8 mouse cellular contexts compared by ENCODE assay signal in genomic region chr17:88753472-88753857, GRCm38 (mm10). TPM values are rescaled to one million over a fixed set of nuclear protein-coding genes. Genes with fewer than 3 reads are reported as not detected.
DNase-seq lines count a peak whose midpoint lies in the region; ATAC-seq lines count a peak whose summit lies in the region.
"Had no signal": no experiment of that assay in that cellular context is flagged by ENCODE, and none has a peak within 500 bp of the region (broad histone marks: within the 10 kb centered on the region; RNA-seq: fewer than 3 reads in every experiment).

No protein-coding gene starts in this region.

- H3K9me3 ChIP-seq in lung, embryonic 15.5 days, result no peaks in the 10 kb centered on the region
- no peaks in the 10 kb centered on the region for H3K9me3 ChIP-seq in hindbrain, embryonic 10.5 days
- no peaks in the 10 kb centered on the region for H3K9me3 ChIP-seq in limb, embryonic 15.5 days
- H3K9me3 ChIP-seq in stomach, embryonic 16.5 days (replicated peaks; ENCODE audit: control insufficient read depth, low read length), result no peaks in the 10 kb centered on the region

- H3K36me3 ChIP-seq in lung, embryonic 15.5 days, result no peaks in the 10 kb centered on the region
- no peaks in the 10 kb centered on the region for H3K36me3 ChIP-seq in hindbrain, embryonic 10.5 days
- no peaks in the 10 kb centered on the region for H3K36me3 ChIP-seq in limb, embryonic 15.5 days
- no peaks in the 10 kb centered on the region for H3K36me3 ChIP-seq in stomach, embryonic 16.5 days (ENCODE audit: control insufficient read depth, insufficient read depth, low read length)

- WGBS in lung, embryonic 15.5 days, result 48% methylated on average over 12 of the region's 12 CpGs
- 56% methylated on average over 12 of the region's 12 CpGs for WGBS in hindbrain, embryonic 10.5 days
- WGBS in limb, embryonic 15.5 days, result 21% methylated on average over 12 of the region's 12 CpGs
- WGBS in stomach, embryonic 16.5 days, result 40% methylated on average over 12 of the region's 12 CpGs

- no peak for DNase-seq in lung, adult 18-20 months
- no peak for DNase-seq in hindbrain, embryonic 10.5 days (ENCODE audit: low spot score)
- DNase-seq in thymus, postnatal 4 days, result no peak

- no peak overlapping the region for H3K27ac ChIP-seq in lung, embryonic 15.5 days
- H3K27ac ChIP-seq in hindbrain, embryonic 10.5 days, result peak overlapping the region; percentile 69
- H3K27ac ChIP-seq in limb, embryonic 15.5 days, result no peak overlapping the region
- H3K27ac ChIP-seq in stomach, embryonic 16.5 days (ENCODE audit: low read length), result no peak overlapping the region

- no peak for ATAC-seq in lung, embryonic 15.5 days (ENCODE audit: borderline replicate concordance, extremely low read depth, low FRiP score, low TSS enrichment)
- ATAC-seq in limb, embryonic 15.5 days (ENCODE audit: insufficient number of reproducible peaks, low FRiP score, low TSS enrichment, low read depth), result no peak
- no peak for ATAC-seq in stomach, embryonic 16.5 days (ENCODE audit: insufficient read depth, low FRiP score)
- no peak for ATAC-seq in inflammation-experienced regulatory T-cells, adult 6 months

- H3K9ac ChIP-seq in lung, embryonic 15.5 days, result no peak overlapping the region
- H3K9ac ChIP-seq in limb, embryonic 15.5 days, result no peak overlapping the region
- 0 out of 2 replicates have a peak overlapping the region, but pooled peaks have one; percentile 20 for H3K9ac ChIP-seq in stomach, embryonic 16.5 days (ENCODE audit: low read length)

- H3K27me3 ChIP-seq in lung, embryonic 15.5 days, result no peaks in the 10 kb centered on the region
- H3K27me3 ChIP-seq in hindbrain, embryonic 10.5 days (ENCODE audit: insufficient read depth, poor library complexity, severe bottlenecking), result peaks cover 35% of the 10 kb centered on the region
- no peaks in the 10 kb centered on the region for H3K27me3 ChIP-seq in limb, embryonic 15.5 days
- H3K27me3 ChIP-seq in stomach, embryonic 16.5 days (ENCODE audit: control insufficient read depth, insufficient read depth, low read length), result no peaks in the 10 kb centered on the region

- no peak overlapping the region for H3K4me3 ChIP-seq in lung, embryonic 15.5 days
- no peak overlapping the region for H3K4me3 ChIP-seq in hindbrain, embryonic 10.5 days
- peak overlapping the region; percentile 22 for H3K4me3 ChIP-seq in limb, embryonic 15.5 days
- peak overlapping the region; percentile 21; the same call in 1 of the 2 replicates for H3K4me3 ChIP-seq in stomach, embryonic 16.5 days (replicated peaks; ENCODE audit: low read length)

- 0 out of 2 replicates have a peak, but pooled peaks cover 7% of the 10 kb centered on the region for H3K4me1 ChIP-seq in lung, embryonic 15.5 days
- peaks cover 63% of the 10 kb centered on the region for H3K4me1 ChIP-seq in hindbrain, embryonic 10.5 days (replicated peaks)
- H3K4me1 ChIP-seq in limb, embryonic 15.5 days, result peaks cover 11% of the 10 kb centered on the region; the same call in 1 of the 2 replicates
- H3K4me1 ChIP-seq in stomach, embryonic 16.5 days (ENCODE audit: control insufficient read depth, insufficient read depth, low read length), result peaks cover 4% of the 10 kb centered on the region

- H3K4me2 ChIP-seq in lung, embryonic 15.5 days, result peak overlapping the region; percentile 44
- peak overlapping the region; percentile 39 for H3K4me2 ChIP-seq in limb, embryonic 15.5 days
- H3K4me2 ChIP-seq in stomach, embryonic 16.5 days (ENCODE audit: low read depth, low read length), result peak overlapping the region; percentile 47

RNA-seq across cellular contexts. Expression of gene Lhcgr, which starts 38.3 kb away (rescaled TPM):
- 0.17 and 0.31 TPM in 2 replicates for polyA plus RNA-seq in lung, embryonic 15.5 days (2015; fragmentation: Nextera tagmentation; extraction: Ambion mirVana)
- 0.26 and 0.55 TPM in 2 replicates for polyA plus RNA-seq in hindbrain, embryonic 10.5 days (2016; fragmentation: Nextera tagmentation; extraction: Ambion mirVana)
- 0.20 and 0.49 TPM in 2 replicates for polyA plus RNA-seq in limb, embryonic 15.5 days (2015; fragmentation: Nextera tagmentation; extraction: Ambion mirVana)
- 0.05 TPM in 1 of 2 replicates, not detected in the other for polyA plus RNA-seq in stomach, embryonic 16.5 days (2015; fragmentation: Nextera tagmentation; extraction: Ambion mirVana)
- not detected for polyA plus RNA-seq in inflammation-experienced regulatory T-cells, adult 6 months (2017; shearing (Covaris generic))
- polyA plus RNA-seq: thymus, postnatal 0 days had no signal

Comparison
In these comparisons a context has a peak if more than half of its experiments do, and no peak if none do; other contexts are left out.
1. H3K4me3 ChIP-seq: peak in limb, embryonic 15.5 days (single experiment) and stomach, embryonic 16.5 days (single experiment); none in lung, embryonic 15.5 days (single experiment) and hindbrain, embryonic 10.5 days (single experiment).
2. Peak in every context shown above with its lines, with median percentiles within 50 percentile points of each other: H3K4me2 ChIP-seq.